Mouse (Mus musculus) right cerebral cortex, postnatal 10 days (tissue): ENCODE data around the gene Clpsl2.
A peak's percentile ranks its signal among the peaks of the same experiment; 100 is the strongest.

Source experiments
- DNase-seq, 2 experiments: peaks; one replicate each; pipeline ENCODE4 v3.0.0; 2021; ENCODE audit warnings: low spot score in 2 of 2

Gene Clpsl2

GRCm38 (mm10) chr17:28560598-28560997 is 11.4 kb downstream of the Clpsl2 start, which contains the start of gene Clps:
Gene Clps (minus strand): TSS chr17:28560766.
- no peak for DNase-seq

GRCm38 (mm10) chr17:28561613-28562012 is 12.4 kb downstream of the Clpsl2 start:
- no peak for DNase-seq

GRCm38 (mm10) chr17:28565181-28565580 is 16.0 kb downstream of the Clpsl2 start:
- DNase-seq: no peak

- DNase-seq: peak in 1 of 2 experiments; percentile 19
Measured at GRCm38 (mm10) chr17:28567541-28567940, 18.3 kb downstream of the Clpsl2 start.

GRCm38 (mm10) chr17:28571868-28572267 is 22.7 kb downstream of the Clpsl2 start:
- no peak for DNase-seq

GRCm38 (mm10) chr17:28572521-28572920 is 23.3 kb downstream of the Clpsl2 start:
- no peak for DNase-seq

GRCm38 (mm10) chr17:28572941-28573340 is 23.7 kb downstream of the Clpsl2 start:
- no peak for DNase-seq

GRCm38 (mm10) chr17:28575244-28576125 is 26.3 kb downstream of the Clpsl2 start, which contains the start of gene Lhfpl5:
Gene Lhfpl5 (plus strand): TSS chr17:28575641.
- peak in 1 of 2 experiments; percentile 48 for DNase-seq

- peak in 1 of 2 experiments; percentile 59 for DNase-seq
Measured at GRCm38 (mm10) chr17:28580396-28580795, 31.2 kb downstream of the Clpsl2 start.

GRCm38 (mm10) chr17:28581056-28581455 is 31.8 kb downstream of the Clpsl2 start:
- DNase-seq: no peak

GRCm38 (mm10) chr17:28586509-28586908 is 37.3 kb downstream of the Clpsl2 start:
- DNase-seq: no peak

GRCm38 (mm10) chr17:28588591-28588990 is 39.4 kb downstream of the Clpsl2 start:
- no peak for DNase-seq

GRCm38 (mm10) chr17:28590596-28590995 is 41.4 kb downstream of the Clpsl2 start:
- no peak for DNase-seq

GRCm38 (mm10) chr17:28591476-28591875 is 42.3 kb downstream of the Clpsl2 start:
- DNase-seq: no peak

GRCm38 (mm10) chr17:28592998-28593397 is 43.8 kb downstream of the Clpsl2 start:
- DNase-seq: peak; percentile 78 to 87

- no peak for DNase-seq
Measured at GRCm38 (mm10) chr17:28593965-28594364, 44.8 kb downstream of the Clpsl2 start.

- DNase-seq: no peak
Measured at GRCm38 (mm10) chr17:28600780-28601179, 51.6 kb downstream of the Clpsl2 start.

GRCm38 (mm10) chr17:28601557-28602250 is 52.5 kb downstream of the Clpsl2 start:
- DNase-seq: no peak
